Mouse (Mus musculus): ENCODE data around the gene Ddx20.
A peak's percentile ranks its signal among the peaks of the same experiment; 100 is the strongest.

- TF ChIP-seq CTCF (IDR thresholded peaks at IDR 0.05; ENCODE audit: borderline replicate concordance, insufficient read depth, low read depth, low read length) (peak; percentile 80), POLR2A (IDR thresholded peaks at IDR 0.05; ENCODE audit: borderline replicate concordance, insufficient read depth, low read length) (peak; percentile 68; the same call in 1 of the 2 replicates)
These were observed at the start of gene Ddx20 for GRCm38 (mm10) chr3:105687324-105688060.

All from cerebellum, adult 2 months (tissue).